Mouse (Mus musculus) testis, adult 10 weeks (tissue): ENCODE results near the gene Gm6763. TPM values are rescaled to one million over a fixed set of nuclear protein-coding genes. Genes with fewer than 3 reads are reported as not detected.

Experiments
- polyA plus RNA-seq: library from polyadenylated mRNA; stranded (reverse); fragments of 350-450 nt; fragmentation: Illumina TruSeq; extraction: RNeasy Lipid Tissue Mini Kit (QIAGEN cat#74804); gene quantifications from one replicate; pipeline ENCODE4 v1.2.3, GENCODE M21; 2014; ENCODE audit warnings: low read depth, low replicate concordance

Gm6763 gene
- polyA plus RNA-seq: not detected

GRCm38 (mm10) chr10:104151197-104151596, at the start of gene Gm6763:
Gm6763 (plus strand) TSS chr10:104151497.

GRCm38 (mm10) chr10:104142687-104143086, 8.6 kb upstream of the Gm6763 start, which contains the start of gene Gm21293:
Gm21293 (plus strand) TSS chr10:104142987.

GRCm38 (mm10) chr10:104159706-104160105, 8.4 kb downstream of the Gm6763 start, which contains the start of gene Gm8764:
Gm8764 (plus strand) TSS chr10:104160006.

GRCm38 (mm10) chr10:104168215-104168614, 16.9 kb downstream of the Gm6763 start, which contains the start of gene Gm21304:
Gm21304 (plus strand) TSS chr10:104168515.

GRCm38 (mm10) chr10:104176724-104177123, 25.4 kb downstream of the Gm6763 start, which contains the start of gene Gm21312:
Gm21312 (plus strand) TSS chr10:104177024.

GRCm38 (mm10) chr10:104185233-104185632, 33.9 kb downstream of the Gm6763 start, which contains the start of gene Gm20765:
Gm20765 (plus strand) TSS chr10:104185533.

GRCm38 (mm10) chr10:104193742-104194141, 42.4 kb downstream of the Gm6763 start, which contains the start of gene Gm4340:
Gm4340 (plus strand) TSS chr10:104194042.

Other genes starting within 250 kb of the Gm6763 start
- gene Gm21293, start 8.5 kb upstream of the Gm6763 start, polyA plus RNA-seq: not detected
- not detected for gene Gm8764, start 8.5 kb downstream of the Gm6763 start, polyA plus RNA-seq
- gene Gm21304, start 17.0 kb downstream of the Gm6763 start, polyA plus RNA-seq: not detected
- not detected for gene Gm21312, start 25.5 kb downstream of the Gm6763 start, polyA plus RNA-seq
- not detected for gene Gm20765, start 34.0 kb downstream of the Gm6763 start, polyA plus RNA-seq
- gene Gm4340, start 42.5 kb downstream of the Gm6763 start, polyA plus RNA-seq: not detected